Mouse (Mus musculus) layer of hippocampus, adult 18-20 months (tissue): ENCODE data around the gene Dapl1. TPM values are rescaled to one million over a fixed set of nuclear protein-coding genes. Genes with fewer than 3 reads are reported as not detected.
A peak's percentile ranks its signal among the peaks of the same experiment; 100 is the strongest.

Experiments
- DNase-seq, 2 experiments: peaks; one replicate each; pipeline ENCODE4 v3.0.0; 2022; ENCODE audit warnings: low spot score in 2 of 2
- long read RNA-seq: library from polyadenylated mRNA; stranded (forward); transcript quantifications from one replicate; pipeline ENCODE4 v2.0.0, GENCODE M21; 2021
- total RNA-seq, 2 experiments: library from RNA; stranded (reverse); gene quantifications; 2 replicates each; pipeline ENCODE4 v1.2.3; 2021

Gene Dapl1
- not detected for total RNA-seq
- long read RNA-seq: 0 reads

GRCm38 (mm10) chr2:59484438-59484837 is at the start of gene Dapl1:
Gene Dapl1, plus strand, starts transcription at chr2:59484653.
- no peak for DNase-seq

DNA sequence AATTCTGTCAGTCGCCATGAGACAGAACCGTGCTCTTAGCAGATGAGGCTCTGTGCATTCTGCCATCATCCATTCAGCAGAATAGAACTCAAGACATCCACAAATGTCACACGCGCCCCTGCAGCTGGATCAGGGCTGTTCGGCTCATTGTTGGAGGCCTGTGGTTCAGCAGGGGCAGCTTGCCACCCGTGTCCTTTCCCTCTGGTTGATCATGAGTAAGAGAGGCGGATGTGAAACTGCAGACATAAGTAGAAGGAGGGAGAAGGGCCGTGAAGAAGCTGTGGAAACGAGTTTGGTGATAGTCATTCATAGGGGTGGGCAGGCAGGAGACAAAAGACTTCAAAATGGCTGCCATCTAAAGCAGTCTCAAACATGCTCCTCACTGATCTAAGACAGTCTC is 49.6 kb upstream of the Dapl1 start:
- DNase-seq: no peak

DNA sequence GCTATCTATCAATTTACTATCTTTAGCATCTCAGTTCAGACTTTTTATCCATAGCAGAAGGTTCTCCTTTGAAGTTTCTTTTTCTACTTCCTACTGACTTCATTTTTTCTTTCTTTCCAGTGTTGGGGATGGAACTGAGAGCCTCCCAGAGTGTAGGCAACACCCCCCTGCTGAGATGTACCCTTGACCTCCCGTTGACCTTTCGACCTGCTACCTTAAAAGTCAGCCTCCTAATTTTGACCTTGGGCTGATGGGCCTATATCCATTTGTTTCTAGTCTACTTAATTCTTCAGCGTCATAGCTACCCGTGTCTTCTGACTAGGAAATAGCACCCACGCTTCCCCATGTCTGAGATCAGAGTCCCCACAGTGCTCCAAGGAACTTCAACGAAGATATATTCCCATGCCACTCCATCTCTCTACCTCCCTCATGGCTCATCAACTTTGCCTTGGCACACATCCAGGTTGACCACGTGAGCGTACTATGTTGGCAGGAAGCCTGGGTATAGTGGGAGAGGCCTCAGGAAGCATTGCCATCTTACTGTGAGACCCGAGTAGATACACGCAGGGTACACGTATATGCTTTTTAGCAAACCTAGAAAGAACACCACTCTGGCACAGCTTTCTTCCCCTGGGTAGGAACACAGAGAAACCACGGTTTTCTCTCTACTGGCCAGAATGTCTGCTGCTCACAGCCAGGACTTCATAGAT is 46.6 kb upstream of the Dapl1 start:
- DNase-seq: peak; percentile 60 to 79

DNA sequence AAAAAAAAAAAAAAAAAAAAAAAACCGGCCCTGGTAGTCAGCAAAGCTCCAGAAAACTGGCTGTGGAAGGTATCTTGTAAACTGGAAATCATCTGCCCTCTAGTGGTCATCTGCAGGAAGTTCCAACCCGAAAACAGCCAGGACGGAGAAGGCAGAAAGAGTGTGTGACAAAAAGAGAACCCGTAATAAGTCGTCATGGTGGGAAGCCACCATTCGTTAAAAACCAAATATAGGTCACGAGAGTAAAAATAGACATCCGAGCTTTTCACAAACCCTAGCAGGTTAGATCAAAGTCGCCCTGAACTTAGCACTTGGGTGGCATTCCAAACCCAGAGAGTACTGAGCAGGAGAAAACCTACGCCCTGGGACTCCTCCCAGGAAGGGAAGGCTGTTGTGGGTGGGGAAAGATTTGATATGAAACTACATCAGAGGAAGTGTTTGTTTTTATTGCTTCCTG is 45.9 kb upstream of the Dapl1 start:
- DNase-seq: peak; percentile 51 to 87

GRCm38 (mm10) chr2:59439824-59440223 is 44.6 kb upstream of the Dapl1 start:
- DNase-seq: no peak

GRCm38 (mm10) chr2:59440481-59440880 is 44.0 kb upstream of the Dapl1 start:
- DNase-seq: peak in 1 of 2 experiments; percentile 72

DNA sequence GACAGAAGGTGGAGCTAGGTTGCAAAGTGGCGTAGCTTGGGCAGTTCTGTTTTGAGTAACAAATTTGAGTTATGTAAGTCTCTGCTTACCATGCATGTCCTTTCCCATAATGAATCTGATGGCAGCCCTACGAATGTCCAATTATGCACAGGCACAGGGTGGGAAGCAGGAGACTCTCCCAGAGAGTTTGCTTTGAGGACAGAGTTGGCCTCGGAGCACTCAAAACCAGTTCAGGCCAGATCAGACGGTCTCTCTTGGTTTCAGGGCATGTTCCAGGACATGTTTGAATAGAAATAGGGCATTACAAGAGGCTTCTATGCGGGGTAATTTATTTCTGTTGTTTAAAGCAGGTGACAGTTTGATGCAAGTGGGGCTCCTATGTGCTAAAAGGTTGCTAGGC is 42.8 kb upstream of the Dapl1 start:
- DNase-seq: no peak

GRCm38 (mm10) chr2:59446671-59447070 is 37.8 kb upstream of the Dapl1 start:
- no peak for DNase-seq

DNA sequence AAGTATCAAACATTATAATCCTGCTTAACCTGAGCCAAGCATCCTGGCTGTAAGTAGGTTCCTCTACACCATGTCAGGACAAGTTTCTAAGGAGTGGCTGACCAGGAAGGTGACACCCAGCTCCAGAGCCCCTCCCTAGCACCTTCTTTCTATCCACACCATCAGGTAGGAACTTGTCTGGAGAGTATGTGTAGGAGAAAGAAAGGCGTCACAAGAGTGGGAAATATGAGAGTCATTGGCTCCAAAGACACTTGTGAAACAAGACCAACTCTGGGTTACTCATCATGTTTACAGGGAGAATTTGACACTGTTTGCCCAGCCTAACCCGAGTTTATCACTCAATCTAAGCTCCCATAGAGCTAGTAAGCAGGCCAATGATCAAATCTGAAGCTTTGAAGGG is 36.7 kb upstream of the Dapl1 start:
- no peak for DNase-seq

DNA sequence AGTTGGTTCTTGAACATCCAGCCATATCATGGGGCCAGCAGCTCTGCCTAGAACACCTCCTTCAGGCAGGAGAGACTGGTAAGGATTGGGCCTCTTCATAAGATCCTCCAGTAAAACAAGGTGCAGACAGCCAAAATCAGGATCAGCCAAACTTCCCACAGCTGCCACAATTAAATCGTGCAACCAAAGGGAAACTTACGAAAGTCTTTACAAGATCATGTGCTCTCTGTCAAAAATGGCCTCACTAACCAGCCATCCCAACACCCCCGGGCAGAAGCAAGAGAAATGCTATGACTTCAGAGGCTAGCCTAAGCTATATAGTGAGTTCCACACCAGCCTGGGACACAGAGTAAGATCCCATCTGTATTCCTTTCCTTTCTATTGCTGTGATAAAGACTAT is 35.9 kb upstream of the Dapl1 start:
- DNase-seq: no peak

DNA sequence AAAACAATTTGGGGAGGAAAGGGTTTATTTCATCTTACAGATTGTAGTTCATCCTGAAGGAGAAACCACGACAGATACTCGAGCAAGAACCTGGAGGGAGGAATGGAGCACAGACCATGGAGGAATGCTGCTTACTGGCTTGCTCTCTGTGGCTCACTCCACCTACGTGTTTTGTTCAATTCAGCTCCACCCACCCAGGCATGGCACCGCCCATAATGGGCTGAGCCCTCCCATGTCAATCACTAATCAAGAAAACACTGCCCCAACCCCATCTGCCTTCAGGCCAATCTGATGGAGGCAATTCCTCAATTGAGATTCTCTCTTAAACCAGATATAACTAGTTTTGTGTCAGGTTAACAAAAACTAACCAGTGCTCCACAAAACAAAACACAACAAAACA is 35.5 kb upstream of the Dapl1 start:
- no peak for DNase-seq

- no peak for DNase-seq
Measured at GRCm38 (mm10) chr2:59451675-59452074, 32.8 kb upstream of the Dapl1 start.

DNA sequence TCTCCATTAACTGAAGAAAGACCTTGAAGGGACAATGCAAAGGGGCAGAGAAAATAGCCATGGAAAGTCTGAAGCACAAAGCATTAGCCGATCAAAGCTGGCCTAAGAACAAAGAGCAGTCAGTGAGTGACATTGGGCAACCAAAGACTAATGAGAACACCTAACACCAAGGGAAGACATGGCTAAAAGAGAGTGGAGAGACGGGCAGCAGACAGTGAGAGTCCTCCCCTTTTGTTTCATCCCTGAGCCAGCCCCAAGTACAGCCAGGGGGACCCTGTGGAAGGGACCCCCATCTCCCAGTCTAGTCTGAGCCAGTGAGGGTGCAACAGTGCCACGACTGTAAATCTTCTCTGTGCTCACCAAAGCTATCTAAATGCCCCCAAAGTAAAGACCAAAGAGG is 32.4 kb upstream of the Dapl1 start:
- no peak for DNase-seq

DNA sequence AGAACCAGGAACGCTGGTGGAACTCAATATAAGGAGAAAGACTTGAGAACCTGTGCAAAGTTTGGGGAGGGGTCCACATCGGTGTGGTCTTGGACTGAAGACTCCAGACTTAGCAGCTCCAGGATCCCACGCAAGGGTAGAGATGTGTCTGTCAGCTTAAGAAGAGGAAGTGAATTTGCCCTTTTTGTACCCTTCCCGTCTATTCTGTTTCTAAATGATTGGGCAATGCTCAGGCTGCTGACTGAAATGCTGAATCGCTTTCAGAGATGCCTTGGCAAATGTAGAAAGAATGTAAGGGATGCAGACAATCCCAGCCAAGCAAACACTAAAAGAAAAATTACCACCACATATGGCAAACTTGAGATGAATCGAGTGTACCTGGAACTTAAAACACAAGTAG is 22.4 kb upstream of the Dapl1 start:
- no peak for DNase-seq

DNA sequence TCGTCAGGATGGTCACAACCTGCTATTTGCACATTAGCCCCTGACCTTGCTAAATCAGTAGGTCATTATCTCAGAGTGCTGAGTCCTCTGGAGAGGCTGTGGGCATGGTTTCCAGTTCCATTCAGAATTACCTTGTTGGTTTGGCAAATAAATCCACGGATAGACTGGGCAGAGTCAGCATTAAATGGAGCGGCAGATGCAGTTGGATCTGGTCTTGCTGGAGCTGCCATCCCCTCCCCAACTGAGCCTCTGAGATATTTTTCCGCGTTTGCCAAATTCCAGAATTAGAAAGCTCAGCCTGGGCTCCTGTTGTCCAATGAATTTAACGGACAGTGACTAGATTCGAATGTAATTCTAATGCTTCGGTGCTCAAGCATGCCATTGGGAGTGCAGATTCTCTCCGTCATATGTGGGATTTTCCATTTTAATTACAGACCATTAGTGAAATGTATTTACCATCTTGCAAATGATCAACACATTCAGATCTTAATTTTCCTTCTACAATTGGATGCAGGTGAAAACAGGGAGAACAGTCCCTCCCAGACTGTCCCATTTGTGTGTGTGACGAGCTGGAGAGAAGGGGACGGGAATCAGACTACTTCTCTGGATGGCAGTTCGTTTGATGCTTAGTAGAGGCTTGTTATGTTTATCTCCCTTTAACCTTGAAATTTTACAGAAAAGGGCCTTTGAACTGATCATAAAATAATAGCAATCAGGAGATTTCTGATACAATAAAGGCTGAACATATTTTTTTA is 20.8 kb upstream of the Dapl1 start:
- peak in 1 of 2 experiments; percentile 26 for DNase-seq

- DNase-seq: no peak
Measured at GRCm38 (mm10) chr2:59465671-59466070, 18.8 kb upstream of the Dapl1 start.

DNA sequence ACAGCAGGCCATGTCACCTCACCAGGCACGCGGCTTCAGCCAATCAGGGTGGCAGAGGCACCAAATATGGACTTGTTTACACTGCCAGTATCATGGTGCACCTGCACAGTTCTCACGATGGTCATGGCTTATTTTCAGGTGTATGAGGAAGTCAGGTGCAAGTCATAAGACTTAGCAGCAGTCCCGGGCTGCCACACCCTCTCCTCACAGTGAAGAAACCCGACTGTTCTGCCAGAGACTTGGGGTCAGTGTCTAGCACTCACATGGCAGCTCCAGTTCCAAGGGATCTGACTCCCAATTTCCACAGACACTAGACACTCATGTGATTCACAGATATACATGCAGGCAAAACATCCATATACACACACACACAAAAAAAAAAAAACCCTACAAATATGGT is 18.1 kb upstream of the Dapl1 start:
- no peak for DNase-seq

DNA sequence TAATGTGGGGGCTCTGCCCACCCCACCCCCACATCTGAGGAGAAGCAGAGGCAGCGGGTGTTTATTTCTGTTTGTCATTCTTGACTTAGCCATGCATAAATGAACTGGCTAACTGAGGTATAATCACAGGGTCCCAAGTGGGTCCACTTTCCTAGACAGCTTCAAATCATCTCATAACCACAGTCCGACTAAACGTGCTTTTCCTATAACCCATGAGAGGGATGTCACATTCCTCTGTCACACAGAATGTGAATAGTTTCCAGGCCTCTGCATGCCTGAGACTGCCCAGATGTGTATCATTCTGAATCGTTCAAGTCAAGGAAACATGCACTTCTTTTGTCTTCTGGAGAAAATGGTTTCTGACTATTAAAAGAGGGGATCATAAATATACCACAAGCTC is 17.4 kb upstream of the Dapl1 start:
- DNase-seq: no peak

DNA sequence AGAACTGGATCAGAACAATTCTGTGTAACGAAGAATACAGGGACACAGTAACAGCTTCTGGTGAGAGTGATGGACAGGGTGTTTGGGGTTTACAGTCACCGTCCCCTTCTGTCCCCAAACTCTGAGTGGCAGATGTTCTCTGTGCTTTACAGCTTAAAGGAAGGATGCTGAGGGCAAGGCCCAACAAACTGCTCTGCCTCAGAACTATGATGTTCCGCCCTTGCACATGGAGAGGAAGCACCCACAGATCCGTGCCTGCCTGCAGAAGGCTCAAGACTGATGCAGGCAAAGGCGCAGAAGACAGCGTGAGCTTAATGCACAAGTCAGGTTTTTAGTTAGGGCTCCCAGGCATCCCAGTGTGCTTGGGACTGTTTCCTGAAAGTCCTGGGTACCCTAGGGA is 16.5 kb upstream of the Dapl1 start:
- DNase-seq: no peak

GRCm38 (mm10) chr2:59469590-59470245 is 14.7 kb upstream of the Dapl1 start:
- DNase-seq: peak in 1 of 2 experiments; percentile 19

- peak in 1 of 2 experiments; percentile 38 for DNase-seq
Measured at GRCm38 (mm10) chr2:59470326-59471031, 14.0 kb upstream of the Dapl1 start.
